Mouse (Mus musculus): ENCODE data around the gene Fggy. TPM values are rescaled to one million over a fixed set of nuclear protein-coding genes. Genes with fewer than 3 reads are reported as not detected.
A peak's percentile ranks its signal among the peaks of the same experiment; 100 is the strongest.

Gene Fggy
- polyA plus RNA-seq, 1 experiment from 2014 or later = 5.3 TPM

DNA sequence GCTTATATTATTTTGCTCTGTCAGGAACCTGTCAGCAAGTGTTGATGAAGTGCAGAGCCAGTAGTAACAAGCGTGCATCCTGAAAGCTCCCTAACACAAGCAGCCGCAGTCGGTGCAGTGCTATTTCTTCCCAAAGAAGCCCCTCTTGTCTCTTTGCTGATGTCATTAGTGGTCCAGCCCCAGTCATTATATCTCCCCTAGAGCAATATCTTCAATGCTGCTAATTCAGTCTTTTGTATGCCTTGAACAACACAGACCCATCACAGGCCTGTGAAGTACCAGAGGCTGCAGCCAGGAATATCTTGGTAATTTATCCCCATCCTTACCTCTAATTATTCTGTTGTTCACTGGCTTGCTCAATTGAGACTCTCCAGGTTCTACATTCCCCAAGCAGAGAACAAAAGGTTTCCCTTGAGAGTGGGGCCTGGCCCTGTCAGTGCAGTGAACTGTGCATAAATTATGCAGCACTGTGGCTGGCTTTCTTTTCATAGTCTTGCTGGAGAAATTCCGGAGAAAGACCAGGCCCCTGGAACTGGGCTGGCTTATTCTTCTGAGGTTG, 127.3 kb downstream of the Fggy start:
- DNase-seq (ENCODE audit: low spot score) = peak; percentile 15
- WGBS = 47% methylated on average over 4 of the region's 4 CpGs
- H3K27me3 ChIP-seq (ENCODE audit: control insufficient read depth, insufficient read depth, low read length) = no peaks in the 10 kb centered on the region
- no peak overlapping the region for H3K4me3 ChIP-seq (ENCODE audit: low read depth, low read length)
- no peaks in the 10 kb centered on the region for H3K36me3 ChIP-seq (ENCODE audit: control insufficient read depth, insufficient read depth, low read length)
- no peak overlapping the region for H3K9ac ChIP-seq (ENCODE audit: low read length)
- TF ChIP-seq CTCF (IDR thresholded peaks at IDR 0.05; ENCODE audit: low read depth) (peak; percentile 13; the same call in 1 of the 2 replicates), EP300 (optimal IDR thresholded peaks at IDR 0.05) (peak; percentile 63)
- no peaks in the 10 kb centered on the region for H3K9me3 ChIP-seq (ENCODE audit: control insufficient read depth, low read length)
- H3K4me1 ChIP-seq (replicated peaks; ENCODE audit: control insufficient read depth, insufficient read depth) = no peaks in the 10 kb centered on the region
- peak; percentile 65; the same call in 1 of the 2 replicates for ATAC-seq (ENCODE audit: low FRiP score, low TSS enrichment)
- H3K4me2 ChIP-seq (replicated peaks; ENCODE audit: low read depth) = no peak overlapping the region
- no peak overlapping the region; the same call in 1 of the 2 replicates for H3K27ac ChIP-seq (replicated peaks)

DNA sequence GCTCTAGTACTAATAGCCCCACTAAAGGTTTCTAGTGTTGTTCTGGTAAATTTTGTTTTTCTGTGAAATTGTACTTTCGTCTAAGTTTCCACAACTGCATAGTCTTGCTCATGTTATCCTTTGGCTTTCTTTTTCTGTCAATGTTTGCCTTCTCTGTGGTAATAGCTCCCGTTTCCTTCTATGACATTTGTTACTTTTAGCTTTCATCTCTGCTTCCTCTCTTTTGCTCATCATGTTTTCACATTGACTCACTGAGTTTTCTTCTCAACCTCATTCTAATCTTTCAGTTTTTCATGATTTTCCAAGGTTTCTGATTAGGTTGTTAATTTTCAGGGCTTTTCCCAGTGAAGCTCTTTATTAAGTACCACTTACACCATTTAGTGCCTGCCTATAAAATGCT, 129.5 kb downstream of the Fggy start:
- DNase-seq (ENCODE audit: low spot score) (no peak), ATAC-seq (ENCODE audit: low FRiP score, low TSS enrichment) (no peak)
- no peak overlapping the region for H3K4me3 ChIP-seq (ENCODE audit: low read depth, low read length)
- H3K27ac ChIP-seq (replicated peaks) = no peak overlapping the region
- no peak overlapping the region for H3K4me2 ChIP-seq (replicated peaks; ENCODE audit: low read depth)
- H3K9me3 ChIP-seq (ENCODE audit: control insufficient read depth, low read length) = no peaks in the 10 kb centered on the region
- H3K9ac ChIP-seq (ENCODE audit: low read length) = no peak overlapping the region
- WGBS = 62% methylated on average over 2 of the region's 2 CpGs
- H3K36me3 ChIP-seq (ENCODE audit: control insufficient read depth, insufficient read depth, low read length) = no peaks in the 10 kb centered on the region
- H3K4me1 ChIP-seq (replicated peaks; ENCODE audit: control insufficient read depth, insufficient read depth) = no peaks in the 10 kb centered on the region
- H3K27me3 ChIP-seq (ENCODE audit: control insufficient read depth, insufficient read depth, low read length) = no peaks in the 10 kb centered on the region
- no peak for TF ChIP-seq CTCF (IDR thresholded peaks at IDR 0.05; ENCODE audit: low read depth)
- TF ChIP-seq EP300 (optimal IDR thresholded peaks at IDR 0.05) = no peak

DNA sequence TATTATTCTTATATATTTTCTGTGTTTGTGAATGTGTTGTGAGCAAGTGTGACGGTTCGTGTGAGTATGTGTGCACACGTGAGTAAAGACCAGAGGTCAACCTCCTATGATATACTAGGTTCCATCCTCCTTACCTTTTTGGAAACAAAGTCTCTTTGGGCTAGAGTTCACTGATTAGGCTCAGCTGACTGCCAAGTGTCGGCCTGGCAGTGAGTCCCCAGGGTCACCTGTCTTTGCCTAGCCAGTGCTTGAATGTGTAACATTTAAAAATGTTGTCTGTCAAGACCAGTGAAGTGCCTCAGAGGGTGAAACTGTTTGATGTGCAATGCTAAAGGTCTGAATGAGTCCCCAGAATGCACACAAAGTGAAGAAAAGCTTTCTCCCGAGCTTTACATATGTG, 130.0 kb downstream of the Fggy start:
- H3K36me3 ChIP-seq (ENCODE audit: control insufficient read depth, insufficient read depth, low read length) = no peaks in the 10 kb centered on the region
- WGBS = 88% methylated on average over 5 of the region's 5 CpGs
- no peak for TF ChIP-seq EP300 (optimal IDR thresholded peaks at IDR 0.05)
- TF ChIP-seq CTCF (IDR thresholded peaks at IDR 0.05; ENCODE audit: low read depth) = no peak
- no peak for DNase-seq (ENCODE audit: low spot score)
- H3K9ac ChIP-seq (ENCODE audit: low read length) = no peak overlapping the region
- H3K27ac ChIP-seq (replicated peaks) = no peak overlapping the region
- H3K4me1 ChIP-seq (replicated peaks; ENCODE audit: control insufficient read depth, insufficient read depth) = no peaks in the 10 kb centered on the region
- no peak overlapping the region for H3K4me3 ChIP-seq (ENCODE audit: low read depth, low read length)
- no peak overlapping the region for H3K4me2 ChIP-seq (replicated peaks; ENCODE audit: low read depth)
- ATAC-seq (ENCODE audit: low FRiP score, low TSS enrichment) = no peak
- no peaks in the 10 kb centered on the region for H3K9me3 ChIP-seq (ENCODE audit: control insufficient read depth, low read length)
- no peaks in the 10 kb centered on the region for H3K27me3 ChIP-seq (ENCODE audit: control insufficient read depth, insufficient read depth, low read length)

DNA sequence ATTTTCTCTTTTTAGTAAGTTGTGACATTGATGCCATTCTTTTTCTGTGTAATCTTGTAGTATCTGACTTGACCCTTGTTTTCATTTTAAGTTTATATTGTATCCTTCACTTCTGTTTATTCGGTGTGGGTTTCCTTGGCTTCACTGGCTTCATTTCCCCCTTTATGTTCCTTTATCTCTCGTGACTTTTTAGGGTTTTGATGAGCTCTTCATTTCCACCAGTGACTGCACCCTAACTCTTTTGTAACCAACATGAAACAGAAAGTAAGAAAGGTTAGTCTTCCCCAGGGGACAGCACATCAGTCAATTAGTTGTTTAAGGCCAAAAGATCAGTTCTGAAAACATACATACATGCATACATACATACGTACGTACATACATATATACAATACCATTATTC, 130.9 kb downstream of the Fggy start:
- ATAC-seq (ENCODE audit: low FRiP score, low TSS enrichment) (no peak), DNase-seq (ENCODE audit: low spot score) (no peak)
- H3K36me3 ChIP-seq (ENCODE audit: control insufficient read depth, insufficient read depth, low read length) = no peaks in the 10 kb centered on the region
- TF ChIP-seq EP300 (optimal IDR thresholded peaks at IDR 0.05) (no peak), CTCF (IDR thresholded peaks at IDR 0.05; ENCODE audit: low read depth) (no peak)
- no peak overlapping the region for H3K27ac ChIP-seq (replicated peaks)
- H3K4me1 ChIP-seq (replicated peaks; ENCODE audit: control insufficient read depth, insufficient read depth) = no peaks in the 10 kb centered on the region
- H3K9me3 ChIP-seq (ENCODE audit: control insufficient read depth, low read length) = no peaks in the 10 kb centered on the region
- H3K4me3 ChIP-seq (ENCODE audit: low read depth, low read length) = no peak overlapping the region
- H3K4me2 ChIP-seq (replicated peaks; ENCODE audit: low read depth) = no peak overlapping the region
- H3K9ac ChIP-seq (ENCODE audit: low read length) = no peak overlapping the region
- H3K27me3 ChIP-seq (ENCODE audit: control insufficient read depth, insufficient read depth, low read length) = no peaks in the 10 kb centered on the region
- WGBS = 88% methylated on average over 4 of the region's 4 CpGs

DNA sequence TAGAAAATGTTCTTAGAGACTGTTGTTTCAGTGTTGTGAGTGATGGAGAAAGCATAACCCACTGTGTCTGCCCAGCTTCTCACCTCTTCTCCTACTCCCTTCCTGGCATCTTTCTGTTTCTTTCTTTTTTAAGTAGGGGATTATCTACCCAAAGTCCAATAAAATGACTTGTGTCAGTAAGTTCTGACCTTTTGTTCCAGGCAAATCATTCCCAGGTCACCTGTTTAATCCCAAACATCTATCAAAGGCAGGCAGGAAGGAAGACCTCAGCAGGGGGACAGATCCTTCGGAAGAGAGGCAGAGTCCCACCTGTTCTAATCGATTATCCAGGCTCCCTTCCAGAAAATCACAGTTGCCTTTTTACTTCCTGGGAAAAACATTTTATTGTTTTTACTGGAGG, 143.1 kb downstream of the Fggy start:
- TF ChIP-seq CTCF (IDR thresholded peaks at IDR 0.05; ENCODE audit: low read depth) (no peak), EP300 (optimal IDR thresholded peaks at IDR 0.05) (no peak)
- H3K27me3 ChIP-seq (ENCODE audit: control insufficient read depth, insufficient read depth, low read length) = no peaks in the 10 kb centered on the region
- no peak overlapping the region for H3K27ac ChIP-seq (replicated peaks)
- DNase-seq (ENCODE audit: low spot score) (no peak), ATAC-seq (ENCODE audit: low FRiP score, low TSS enrichment) (no peak)
- no peaks in the 10 kb centered on the region for H3K36me3 ChIP-seq (ENCODE audit: control insufficient read depth, insufficient read depth, low read length)
- no peak overlapping the region for H3K9ac ChIP-seq (ENCODE audit: low read length)
- H3K4me3 ChIP-seq (ENCODE audit: low read depth, low read length) = no peak overlapping the region
- 58% methylated on average over 2 of the region's 2 CpGs for WGBS
- no peaks in the 10 kb centered on the region for H3K4me1 ChIP-seq (replicated peaks; ENCODE audit: control insufficient read depth, insufficient read depth)
- no peaks in the 10 kb centered on the region for H3K9me3 ChIP-seq (ENCODE audit: control insufficient read depth, low read length)
- H3K4me2 ChIP-seq (replicated peaks; ENCODE audit: low read depth) = no peak overlapping the region

DNA sequence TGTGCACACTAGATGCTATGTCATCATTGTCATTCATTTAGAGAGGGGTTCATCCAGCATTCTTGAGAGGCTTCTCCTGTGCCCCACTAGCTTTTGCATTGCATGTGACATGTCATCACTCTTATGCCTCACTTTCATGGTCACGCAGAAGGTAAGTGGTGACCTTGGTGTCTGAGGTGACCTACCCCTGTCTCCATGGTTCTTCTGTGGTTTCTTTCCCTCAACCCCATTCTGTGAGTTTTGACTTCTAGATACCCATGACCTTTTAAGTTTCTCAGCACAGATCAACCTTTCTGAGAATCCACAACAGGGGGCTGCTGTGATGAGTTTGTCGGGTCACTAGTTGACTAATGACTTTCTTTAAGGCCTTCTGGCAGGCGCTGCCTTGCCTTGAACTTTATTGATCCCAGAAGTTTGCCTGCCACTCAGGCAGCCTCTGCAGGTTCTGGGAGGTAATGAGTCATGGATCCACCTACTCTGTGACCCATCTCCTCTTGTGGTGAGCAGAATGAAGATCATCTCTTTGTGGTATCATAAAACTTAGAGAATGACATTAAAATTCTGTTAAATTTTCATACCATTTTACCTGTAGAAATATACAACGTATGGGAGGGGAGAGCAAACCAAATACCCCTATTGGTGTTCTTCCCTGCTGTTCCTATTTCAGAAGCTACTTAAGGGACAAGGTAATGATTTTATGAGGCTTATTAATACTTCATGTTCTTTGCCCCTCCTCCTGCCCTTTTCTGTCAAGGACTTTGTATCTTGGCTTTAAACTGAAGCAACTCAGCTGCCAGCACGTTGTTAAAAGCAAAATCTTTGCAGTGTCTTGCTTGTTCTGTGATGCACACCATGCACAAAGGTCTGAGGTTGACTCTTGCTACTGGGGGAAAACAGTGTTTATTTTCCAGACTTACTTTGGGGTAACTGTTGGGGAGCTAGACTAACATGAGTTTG, 150.9 kb downstream of the Fggy start:
- no peaks in the 10 kb centered on the region for H3K36me3 ChIP-seq (ENCODE audit: control insufficient read depth, insufficient read depth, low read length)
- ATAC-seq (ENCODE audit: low FRiP score, low TSS enrichment) (no peak), DNase-seq (ENCODE audit: low spot score) (no peak)
- no peak overlapping the region for H3K27ac ChIP-seq (replicated peaks)
- no peak overlapping the region for H3K9ac ChIP-seq (ENCODE audit: low read length)
- no peaks in the 10 kb centered on the region for H3K9me3 ChIP-seq (ENCODE audit: control insufficient read depth, low read length)
- H3K27me3 ChIP-seq (ENCODE audit: control insufficient read depth, insufficient read depth, low read length) = no peaks in the 10 kb centered on the region
- no peaks in the 10 kb centered on the region for H3K4me1 ChIP-seq (replicated peaks; ENCODE audit: control insufficient read depth, insufficient read depth)
- H3K4me3 ChIP-seq (ENCODE audit: low read depth, low read length) = no peak overlapping the region
- 66% methylated on average over 5 of the region's 5 CpGs for WGBS
- no peak overlapping the region for H3K4me2 ChIP-seq (replicated peaks; ENCODE audit: low read depth)
- no peak for TF ChIP-seq EP300 (optimal IDR thresholded peaks at IDR 0.05)
- no peak for TF ChIP-seq CTCF (IDR thresholded peaks at IDR 0.05; ENCODE audit: low read depth)
